8 mouse cellular contexts compared by ENCODE assay signal in genomic region chr9:9051184-9051583, GRCm38 (mm10).
DNase-seq lines count a peak whose midpoint lies in the region; ATAC-seq and TF ChIP-seq lines count a peak whose summit lies in the region.

No protein-coding gene starts in this region.

- no peak overlapping the region for H3K4me3 ChIP-seq in heart, postnatal 0 days (ENCODE audit: low read depth, low read length)
- no peak overlapping the region for H3K4me3 ChIP-seq in heart, embryonic 11.5 days (ENCODE audit: low read depth, low read length)
- H3K4me3 ChIP-seq in ES-E14 (ENCODE audit: insufficient read depth in 1 of 2, low read depth in 1 of 2, low read length in 2 of 2, poor library complexity in 1 of 2, severe bottlenecking in 1 of 2) = no peak overlapping the region
- H3K4me3 ChIP-seq in intestine, postnatal 0 days (ENCODE audit: low read depth, low read length) = no peak overlapping the region

- no peak for TF ChIP-seq EP300 in heart, postnatal 0 days (IDR thresholded peaks at IDR 0.05; ENCODE audit: low read depth)

- H3K9me3 ChIP-seq in heart, postnatal 0 days (replicated peaks; ENCODE audit: control insufficient read depth, low read length) = no peaks in the 10 kb centered on the region
- H3K9me3 ChIP-seq in heart, embryonic 11.5 days (replicated peaks; ENCODE audit: control insufficient read depth, low read length) = no peaks in the 10 kb centered on the region
- H3K9me3 ChIP-seq in ES-E14 (ENCODE audit: control insufficient read depth, insufficient read depth, low read depth, low read length) = no peaks in the 10 kb centered on the region
- H3K9me3 ChIP-seq in intestine, postnatal 0 days (ENCODE audit: control insufficient read depth) = no peaks in the 10 kb centered on the region

- TF ChIP-seq CTCF in heart, postnatal 0 days (IDR thresholded peaks at IDR 0.05; ENCODE audit: low read depth) = peak; percentile 70
- peak; percentile 76 for TF ChIP-seq CTCF in intestine, postnatal 0 days (IDR thresholded peaks at IDR 0.05; ENCODE audit: low read depth)

- H3K27me3 ChIP-seq in heart, postnatal 0 days (ENCODE audit: control insufficient read depth, insufficient read depth, low read length) = no peaks in the 10 kb centered on the region
- no peaks in the 10 kb centered on the region for H3K27me3 ChIP-seq in heart, embryonic 11.5 days (ENCODE audit: control insufficient read depth, insufficient read depth, low read length)
- no peaks in the 10 kb centered on the region for H3K27me3 ChIP-seq in intestine, postnatal 0 days (replicated peaks; ENCODE audit: control insufficient read depth, insufficient read depth, low read length)

- no peak overlapping the region for H3K27ac ChIP-seq in heart, postnatal 0 days (ENCODE audit: low read depth)
- H3K27ac ChIP-seq in heart, embryonic 11.5 days (ENCODE audit: low read depth, low read length) = no peak overlapping the region
- H3K27ac ChIP-seq in ES-E14 (ENCODE audit: insufficient read depth, low read depth, low read length, poor library complexity, severe bottlenecking) = no peak overlapping the region
- H3K27ac ChIP-seq in intestine, postnatal 0 days (ENCODE audit: low read depth, low read length) = no peak overlapping the region

- no peak overlapping the region for H3K4me2 ChIP-seq in heart, postnatal 0 days (ENCODE audit: low read depth, low read length)
- no peak overlapping the region for H3K4me2 ChIP-seq in heart, embryonic 11.5 days
- H3K4me2 ChIP-seq in intestine, postnatal 0 days (replicated peaks; ENCODE audit: low read depth) = no peak overlapping the region

- 40% methylated on average over 5 of the region's 5 CpGs for WGBS in heart, postnatal 0 days
- WGBS in heart, embryonic 11.5 days (ENCODE audit: insufficient replicate concordance) = 40% methylated on average over 5 of the region's 5 CpGs
- 52% methylated on average over 5 of the region's 5 CpGs for WGBS in intestine, postnatal 0 days

- H3K4me1 ChIP-seq in heart, postnatal 0 days (ENCODE audit: control insufficient read depth, insufficient read depth) = no peaks in the 10 kb centered on the region
- no peaks in the 10 kb centered on the region for H3K4me1 ChIP-seq in heart, embryonic 11.5 days (ENCODE audit: control insufficient read depth, insufficient read depth, low read length)
- no peaks in the 10 kb centered on the region for H3K4me1 ChIP-seq in ES-E14 (ENCODE audit: control insufficient read depth in 2 of 2, insufficient read depth in 2 of 2, low read length in 2 of 2, poor library complexity in 1 of 2)
- no peaks in the 10 kb centered on the region for H3K4me1 ChIP-seq in intestine, postnatal 0 days (replicated peaks; ENCODE audit: control insufficient read depth, insufficient read depth, low read length)

- no peak overlapping the region for H3K9ac ChIP-seq in heart, postnatal 0 days (replicated peaks; ENCODE audit: low read depth, low read length)
- H3K9ac ChIP-seq in heart, embryonic 11.5 days (ENCODE audit: low read depth, low read length) = no peak overlapping the region
- no peak overlapping the region for H3K9ac ChIP-seq in ES-E14 (ENCODE audit: insufficient read depth, low read depth, low read length, poor library complexity, severe bottlenecking)
- H3K9ac ChIP-seq in intestine, postnatal 0 days (ENCODE audit: low read depth, low read length) = no peak overlapping the region

- no peak for ATAC-seq in heart, postnatal 0 days (ENCODE audit: insufficient read depth, low read depth)
- no peak for ATAC-seq in heart, embryonic 11.5 days (replicated peaks; ENCODE audit: insufficient number of reproducible peaks, low FRiP score, low TSS enrichment)
- ATAC-seq in common myeloid progenitor, adult 5-6 weeks (replicated peaks; ENCODE audit: low read depth, poor library complexity, severe bottlenecking) = peak; percentile 60; the same call in 1 of the 2 replicates
- 0 out of 2 replicates have a peak, but pooled peaks have one; percentile 36 for ATAC-seq in intestine, postnatal 0 days
- no peak for ATAC-seq in erythroblast, adult 5-6 weeks (replicated peaks; ENCODE audit: low FRiP score, poor library complexity, severe bottlenecking)

- no peaks in the 10 kb centered on the region for H3K36me3 ChIP-seq in heart, postnatal 0 days (replicated peaks; ENCODE audit: control insufficient read depth, insufficient read depth, low read length)
- no peaks in the 10 kb centered on the region for H3K36me3 ChIP-seq in heart, embryonic 11.5 days (ENCODE audit: control insufficient read depth, insufficient read depth, low read length)
- H3K36me3 ChIP-seq in ES-E14 (ENCODE audit: control insufficient read depth, insufficient read depth, low read length, poor library complexity, severe bottlenecking) = no peaks in the 10 kb centered on the region
- H3K36me3 ChIP-seq in intestine, postnatal 0 days (ENCODE audit: control insufficient read depth, insufficient read depth) = peaks cover 10% of the 10 kb centered on the region; the same call in 1 of the 2 replicates

- peak; percentile 57 for DNase-seq in heart, postnatal 0 days (ENCODE audit: low spot score)
- peak; percentile 41 for DNase-seq in ES-E14 (ENCODE audit: low read depth, low spot score)
- DNase-seq in lung, postnatal 25 days (ENCODE audit: low spot score) = peak; percentile 18
- peak; percentile 34 for DNase-seq in telencephalon, adult 2 months (ENCODE audit: low read depth, low spot score)

- in situ Hi-C loops in ES-E14 (cut with MboI; ENCODE audit: low sequenced_read_pairs in 2 of 2, unreplicated experiment in 2 of 2) = no loop called here

TF ChIP-seq in ES-E14, 5 proteins besides CTCF, POLR2A, EP300 and RAD21:
- TF ChIP-seq HCFC1 (IDR thresholded peaks at IDR 0.05; ENCODE audit: borderline replicate concordance, insufficient read depth, low read length) (no peak), ZC3H11A (IDR thresholded peaks at IDR 0.05; ENCODE audit: borderline replicate concordance, low read depth, low read length) (peak; percentile 84; the same call in 1 of the 2 replicates)

Comparison
In these comparisons a context has a peak if more than half of its experiments do, and no peak if none do; other contexts are left out.
1. ATAC-seq: peak in common myeloid progenitor, adult 5-6 weeks (single experiment) and intestine, postnatal 0 days (single experiment); none in heart, postnatal 0 days (single experiment), heart, embryonic 11.5 days (single experiment) and erythroblast, adult 5-6 weeks (single experiment).
2. Peak in every context shown above with its lines, with median percentiles within 50 percentile points of each other: DNase-seq.